Mouse (Mus musculus) left cerebral cortex, postnatal 14 days (tissue): ENCODE measurements around the gene Cdc42. TPM values are rescaled to one million over a fixed set of nuclear protein-coding genes. Genes with fewer than 3 reads are reported as not detected.

ENCODE experiments used
- DNase-seq, 2 experiments: peaks; one replicate each; pipeline ENCODE4 v3.0.0; 2021 to 2022; ENCODE audit warnings: low spot score in 2 of 2, mixed read lengths in 1 of 2
- intact Hi-C: fragments of 180-260 bp; cut with DNase I; formaldehyde crosslinking; loops from one replicate; pipeline ENCODE4 v1.15.1; 2025
- total RNA-seq, 2 experiments: library from RNA; stranded (reverse); gene quantifications; 2 replicates each; pipeline ENCODE4 v1.2.3; 2021

Cdc42 gene
- total RNA-seq, 2 experiments from 2014 or later: 412 to 432 TPM

DNA sequence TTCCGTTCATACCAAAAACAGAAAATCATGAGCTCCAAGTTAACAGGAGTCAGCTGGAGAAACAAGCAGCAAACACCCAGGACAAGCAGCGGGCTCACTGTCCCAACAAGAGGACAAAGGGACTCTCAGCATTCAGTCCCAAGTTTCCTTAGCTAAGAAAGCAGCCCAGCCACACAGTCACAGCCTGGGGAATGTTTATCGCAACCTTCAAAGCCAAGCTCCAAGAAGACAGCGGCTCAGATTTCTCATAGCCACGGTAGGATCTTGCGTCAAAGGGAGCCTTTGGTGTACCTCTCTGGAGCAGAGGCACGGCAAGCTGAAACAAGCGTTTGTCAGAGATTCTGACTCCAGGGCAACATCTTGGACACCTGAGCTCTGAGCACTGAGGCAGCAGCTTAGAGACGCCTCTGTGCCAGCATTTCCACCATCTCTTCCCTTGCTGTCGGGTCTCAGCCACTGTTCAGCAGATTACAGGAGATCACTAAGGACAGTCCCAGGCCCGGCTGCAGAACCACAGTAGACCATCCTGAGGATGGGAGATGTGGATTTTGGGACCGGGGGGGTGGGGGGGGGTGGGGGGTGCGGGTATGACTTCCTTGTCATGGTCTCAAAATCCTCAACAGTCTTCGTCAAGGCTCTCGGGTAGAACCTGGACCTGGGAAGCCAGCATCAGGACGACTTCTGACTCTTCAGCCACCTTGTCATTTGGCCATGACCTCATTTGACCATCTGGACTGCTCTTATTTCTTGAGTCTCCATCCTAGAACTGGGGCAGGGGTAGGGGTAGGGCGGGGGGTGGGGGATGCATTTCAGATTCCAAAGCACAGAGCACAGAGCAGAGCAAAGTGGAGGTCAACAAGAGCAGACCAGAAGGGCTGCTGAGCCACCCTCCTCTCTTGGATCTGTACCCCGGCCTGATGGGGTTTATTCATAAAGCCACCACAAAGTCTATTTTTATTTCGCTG, 18.1 kb upstream of the Cdc42 start:
- no peak for DNase-seq
- intact Hi-C loops: no loop called here

DNA sequence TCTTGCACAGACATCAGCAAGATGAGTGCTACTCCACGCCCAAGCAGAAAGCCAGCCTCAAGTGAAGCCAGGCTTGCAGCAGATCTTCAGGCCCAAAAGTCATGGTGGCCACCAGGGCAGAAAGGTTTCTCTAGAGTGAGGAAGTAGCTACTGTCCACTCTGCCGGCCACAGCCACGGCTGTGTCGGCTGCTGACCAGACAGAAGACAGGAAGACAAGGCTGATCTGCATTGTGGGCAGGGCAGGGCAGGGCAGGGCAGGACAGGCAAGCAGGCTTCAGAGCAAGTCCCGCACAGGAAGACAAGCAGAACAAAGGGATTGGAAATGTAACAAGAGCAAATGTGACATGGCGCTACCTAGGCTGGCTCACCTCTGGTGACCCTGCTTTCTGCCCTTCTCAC, 16.2 kb upstream of the Cdc42 start:
- DNase-seq: no peak
- intact Hi-C loops: no loop called here

DNA sequence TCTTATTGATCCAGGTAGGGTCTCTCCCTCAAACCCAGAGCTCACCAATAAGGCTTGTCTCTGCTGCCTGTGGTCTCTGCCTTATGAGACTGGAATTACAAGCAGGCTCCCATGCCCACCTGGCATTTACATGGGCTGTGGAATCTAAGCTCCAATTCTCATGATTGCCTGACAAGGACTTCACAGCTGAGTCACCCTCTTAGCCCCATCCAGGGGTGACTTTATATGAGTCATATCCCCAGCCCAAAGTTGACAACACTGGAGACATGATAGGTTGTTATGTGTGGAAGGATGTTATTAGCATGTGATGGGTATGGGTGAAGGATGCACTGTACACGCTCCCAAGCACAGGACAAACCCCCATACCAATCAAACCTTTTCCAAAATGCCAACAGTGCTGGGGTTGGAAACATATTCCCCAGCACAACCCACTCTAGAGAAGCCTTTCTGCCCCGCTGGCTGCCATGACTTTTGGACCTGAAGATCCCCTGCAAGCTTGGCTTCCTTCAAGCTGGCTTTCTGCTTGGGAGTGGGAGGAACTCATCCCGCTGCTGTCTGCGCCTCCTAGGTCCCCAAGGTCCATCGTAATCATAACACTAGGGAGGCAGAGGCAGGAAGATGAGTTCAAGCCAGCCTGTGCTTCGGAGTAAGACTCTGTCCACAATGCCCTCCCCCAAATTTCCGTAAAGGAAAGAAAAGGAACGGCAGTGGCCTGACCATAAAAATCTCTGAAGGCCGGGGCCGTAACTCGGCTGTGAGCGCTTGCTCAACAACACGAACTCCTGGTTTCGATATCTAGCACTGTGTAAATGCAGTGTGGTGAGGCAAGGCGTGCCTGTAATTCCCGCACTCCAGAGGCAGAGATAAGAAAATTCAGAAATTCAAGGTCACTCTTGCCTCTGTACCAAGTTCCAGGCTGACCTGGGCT, 14.3 kb upstream of the Cdc42 start:
- DNase-seq: no peak
- intact Hi-C loops: no loop called here

DNA sequence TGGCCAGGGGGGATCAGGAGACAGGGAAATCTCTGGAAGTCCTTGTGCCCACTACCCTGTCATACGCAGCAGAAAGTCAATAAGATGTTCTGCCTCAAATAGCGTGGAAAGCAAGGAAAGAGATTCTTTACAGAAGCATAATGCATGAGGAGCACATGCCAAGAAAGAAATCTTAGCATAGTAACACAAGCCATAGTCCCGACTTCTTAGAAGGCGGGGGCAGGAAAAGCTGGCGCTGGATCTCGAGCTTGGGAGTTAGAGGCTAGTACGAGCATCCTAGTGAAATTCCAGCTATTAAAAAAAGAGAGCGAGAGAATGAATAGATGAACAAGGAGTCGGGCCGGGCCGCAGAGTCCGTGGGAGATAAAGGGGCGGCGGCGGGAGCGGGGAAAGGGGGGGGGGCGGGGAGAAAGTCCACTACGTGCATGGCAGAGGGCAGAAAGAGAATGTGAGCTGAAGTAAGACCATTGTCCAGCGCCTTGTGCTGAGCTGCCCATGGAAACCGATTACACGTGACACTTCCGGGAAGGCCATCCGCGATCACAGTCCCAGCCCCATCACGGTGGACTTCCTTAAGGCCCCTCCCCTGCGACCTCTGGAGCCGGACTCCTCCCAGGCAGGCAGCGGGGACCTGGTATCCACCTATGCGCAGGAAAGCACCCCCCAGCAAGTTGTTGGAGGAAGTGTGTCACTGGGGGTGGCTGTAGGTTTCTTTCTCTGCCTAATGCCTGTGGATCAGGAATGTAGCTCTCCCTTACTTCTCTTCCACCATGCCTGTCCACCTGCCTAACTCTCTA, 12.6 kb upstream of the Cdc42 start:
- peak; percentile 55 to 76 for DNase-seq
- intact Hi-C loops: no loop called here

DNA sequence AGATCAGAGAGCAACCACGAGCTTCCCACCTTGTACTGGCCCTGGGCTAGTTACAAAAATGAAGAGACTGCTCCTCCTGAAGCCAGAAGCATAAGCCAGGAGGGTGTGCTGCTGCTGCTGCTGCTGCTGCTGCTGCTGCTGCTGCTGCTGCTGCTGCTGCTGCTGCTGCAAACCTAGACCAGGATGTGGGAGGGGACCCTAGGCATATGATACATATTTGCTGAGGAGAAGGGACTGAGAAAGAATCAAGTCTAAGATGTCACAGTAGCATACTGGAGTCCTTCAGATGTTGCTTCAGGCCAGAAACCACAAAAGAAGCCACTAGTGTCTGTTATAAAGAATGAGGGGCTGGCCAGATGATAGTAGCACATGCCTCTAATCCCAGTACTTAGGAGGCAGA, 10.7 kb upstream of the Cdc42 start:
- DNase-seq: no peak
- intact Hi-C loops: no loop called here

DNA sequence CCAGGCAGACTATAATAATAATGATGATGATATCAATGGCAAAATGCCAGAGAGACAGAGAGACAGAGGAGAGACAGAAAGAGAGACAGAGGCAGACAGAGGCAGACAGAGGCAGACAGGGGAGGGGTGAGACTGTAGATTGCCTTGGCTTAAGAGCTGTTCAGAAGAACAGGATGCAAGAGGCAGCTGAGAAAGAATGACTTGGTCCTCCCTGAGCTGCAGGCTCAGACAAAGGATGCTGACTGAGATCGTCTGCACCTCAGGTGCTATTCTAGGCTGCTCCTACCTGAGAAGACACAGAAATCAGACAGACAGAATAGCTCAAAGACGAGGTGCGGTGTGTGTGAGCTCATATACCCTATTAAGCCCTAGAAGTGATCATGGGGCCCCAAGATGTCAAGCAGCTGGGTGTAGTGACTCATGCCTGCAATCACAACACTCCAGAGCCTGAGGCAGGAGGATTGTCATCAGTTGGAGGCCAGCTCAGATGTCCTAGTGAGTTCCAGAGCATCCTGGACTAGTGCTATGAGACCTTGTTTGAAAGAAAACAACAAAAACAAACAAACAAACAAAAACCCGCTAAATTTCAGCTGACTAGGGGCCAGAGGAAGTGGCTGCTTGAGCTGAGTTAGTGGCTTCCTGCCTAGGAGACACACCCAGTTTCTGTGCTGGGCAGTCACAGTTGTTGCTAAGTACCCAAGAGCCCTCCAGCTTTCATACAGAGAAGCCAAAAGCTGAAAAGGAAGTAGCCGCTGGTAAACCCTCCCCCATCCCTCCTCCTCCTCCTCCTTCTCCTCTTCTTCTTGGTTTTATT, 10.0 kb upstream of the Cdc42 start:
- intact Hi-C loops: no loop called here
- peak; percentile 25 to 51 for DNase-seq

DNA sequence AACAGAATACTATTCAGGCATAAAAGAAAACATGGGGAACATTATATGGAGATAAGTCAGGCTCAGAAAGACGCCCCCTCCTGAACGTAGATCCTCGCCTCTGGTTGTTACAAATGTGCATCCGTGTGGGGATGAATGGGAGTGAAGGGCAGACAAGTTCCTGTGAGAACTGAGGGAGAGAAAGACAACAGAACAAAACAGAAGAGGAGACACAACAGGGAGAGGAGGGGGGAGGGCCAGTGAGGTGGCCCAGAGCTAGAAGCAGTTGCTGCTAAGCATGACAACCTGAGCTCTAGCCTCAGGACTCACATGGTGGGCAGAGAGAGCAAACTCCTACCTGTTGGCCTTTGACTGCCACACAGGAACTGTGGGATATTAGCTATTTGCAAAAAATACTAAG, 8.6 kb upstream of the Cdc42 start:
- DNase-seq: no peak
- intact Hi-C loops: no loop called here

DNA sequence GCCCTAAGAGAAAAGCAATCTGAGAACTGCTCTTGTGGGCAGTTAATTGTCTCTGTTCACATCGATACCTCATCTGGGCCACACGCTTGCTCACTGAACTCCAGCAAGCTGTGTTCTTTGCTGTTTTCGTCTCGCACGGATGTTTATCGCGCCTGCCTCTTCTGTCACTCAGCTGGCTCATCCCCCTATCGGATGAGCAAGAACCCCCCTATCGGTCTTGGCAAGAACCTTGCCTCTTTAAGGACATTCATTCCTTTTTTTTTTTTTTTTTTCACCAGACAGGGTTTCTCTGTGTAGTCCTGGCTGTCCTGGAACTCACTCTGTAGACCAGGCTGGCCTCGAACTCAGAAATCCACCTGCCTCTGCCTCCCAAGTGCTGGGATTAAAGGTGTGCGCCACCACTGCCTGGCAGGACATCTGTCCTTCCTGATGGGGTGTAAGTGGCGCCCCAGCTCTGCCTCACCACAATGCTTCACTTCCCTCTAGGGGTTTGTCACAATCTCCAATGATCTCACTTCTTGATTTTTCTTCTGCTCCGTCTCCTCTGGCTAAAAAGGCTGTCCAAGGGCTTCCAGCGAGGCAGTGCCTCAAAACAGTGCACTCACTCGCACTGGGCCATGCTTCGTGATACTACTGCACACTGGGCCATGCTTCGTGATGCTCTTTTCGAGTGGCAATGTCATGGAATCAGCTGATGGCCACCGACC, 8.0 kb upstream of the Cdc42 start:
- DNase-seq: no peak

DNA sequence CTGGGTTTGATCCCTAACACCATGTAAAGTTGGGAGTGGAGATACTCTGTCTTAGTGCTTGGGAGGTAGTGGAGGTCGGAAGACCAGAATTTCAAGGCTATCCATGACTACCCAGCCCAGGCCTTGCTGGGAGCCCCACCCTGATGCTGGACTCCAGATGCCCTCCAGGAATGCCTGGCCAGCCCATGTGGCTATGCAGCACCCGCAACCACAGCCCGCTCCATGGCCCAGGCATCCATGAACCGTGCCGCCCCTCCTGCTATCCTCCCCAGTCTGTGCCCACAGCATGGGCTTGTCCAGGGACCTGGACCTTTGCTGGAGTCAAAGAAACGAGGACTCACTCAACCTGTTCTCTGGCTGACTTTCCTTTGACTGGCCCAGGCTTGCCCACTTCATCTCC, 7.3 kb upstream of the Cdc42 start:
- DNase-seq: no peak
- intact Hi-C loops: no loop called here

More for the DNA sequence above, 8.0 kb upstream of the Cdc42 start:
- intact Hi-C loops: no loop called here

DNA sequence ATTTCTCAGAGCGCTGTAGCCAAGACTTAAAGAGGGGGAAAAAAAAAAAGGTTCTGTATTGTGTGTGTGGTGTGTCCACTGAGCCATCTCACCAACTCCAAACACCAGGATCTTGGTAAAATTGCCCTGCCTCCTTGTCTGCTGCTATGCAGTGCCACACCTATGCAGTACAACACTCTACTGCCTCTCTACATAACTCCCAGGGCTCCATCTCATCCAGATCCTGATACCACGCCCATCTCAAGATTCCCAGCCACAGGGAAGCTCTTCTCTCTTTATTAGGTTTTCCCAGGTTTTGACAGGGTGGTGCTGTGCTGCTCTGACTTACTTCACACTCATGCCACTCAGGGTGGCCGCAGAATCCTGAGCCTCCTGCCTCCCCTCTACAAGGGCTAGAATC, 3.5 kb upstream of the Cdc42 start:
- intact Hi-C loops: no loop called here
- no peak for DNase-seq

DNA sequence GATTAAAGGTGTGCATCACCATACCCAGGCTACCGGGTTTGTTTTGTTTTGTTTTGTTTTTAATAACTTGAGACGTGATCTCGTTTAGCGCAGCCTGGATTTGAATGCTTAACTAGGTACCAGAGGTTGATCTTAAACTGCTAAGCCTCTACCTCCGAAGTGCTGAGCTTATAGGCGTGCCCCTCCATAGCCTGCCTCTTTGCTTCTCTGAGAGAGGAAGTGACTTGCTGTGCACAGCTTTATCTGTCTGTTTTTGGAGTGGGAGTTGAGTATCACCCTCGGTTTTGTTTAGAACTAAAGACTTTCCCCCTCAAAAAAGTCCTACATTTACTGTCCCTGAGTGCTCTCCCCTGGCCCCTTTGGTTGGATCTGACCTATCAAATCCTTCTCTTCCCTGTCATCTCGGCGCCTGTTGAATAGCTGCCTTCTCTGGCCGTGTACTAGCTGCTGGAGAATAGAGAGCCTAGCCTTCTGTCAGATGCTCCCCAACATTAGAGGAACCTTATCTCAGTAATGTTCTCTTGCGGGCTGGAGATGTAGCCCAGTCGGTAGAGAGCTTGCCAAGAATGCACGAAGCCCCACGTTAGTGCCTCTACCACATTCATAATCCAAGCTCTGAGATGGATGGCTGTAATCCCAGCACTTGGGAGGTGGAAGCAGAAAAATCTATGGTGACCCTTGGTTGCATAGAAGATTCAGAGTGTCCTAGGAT, 927 bp upstream of the Cdc42 start:
- intact Hi-C loops: no loop called here
- DNase-seq: no peak

DNA sequence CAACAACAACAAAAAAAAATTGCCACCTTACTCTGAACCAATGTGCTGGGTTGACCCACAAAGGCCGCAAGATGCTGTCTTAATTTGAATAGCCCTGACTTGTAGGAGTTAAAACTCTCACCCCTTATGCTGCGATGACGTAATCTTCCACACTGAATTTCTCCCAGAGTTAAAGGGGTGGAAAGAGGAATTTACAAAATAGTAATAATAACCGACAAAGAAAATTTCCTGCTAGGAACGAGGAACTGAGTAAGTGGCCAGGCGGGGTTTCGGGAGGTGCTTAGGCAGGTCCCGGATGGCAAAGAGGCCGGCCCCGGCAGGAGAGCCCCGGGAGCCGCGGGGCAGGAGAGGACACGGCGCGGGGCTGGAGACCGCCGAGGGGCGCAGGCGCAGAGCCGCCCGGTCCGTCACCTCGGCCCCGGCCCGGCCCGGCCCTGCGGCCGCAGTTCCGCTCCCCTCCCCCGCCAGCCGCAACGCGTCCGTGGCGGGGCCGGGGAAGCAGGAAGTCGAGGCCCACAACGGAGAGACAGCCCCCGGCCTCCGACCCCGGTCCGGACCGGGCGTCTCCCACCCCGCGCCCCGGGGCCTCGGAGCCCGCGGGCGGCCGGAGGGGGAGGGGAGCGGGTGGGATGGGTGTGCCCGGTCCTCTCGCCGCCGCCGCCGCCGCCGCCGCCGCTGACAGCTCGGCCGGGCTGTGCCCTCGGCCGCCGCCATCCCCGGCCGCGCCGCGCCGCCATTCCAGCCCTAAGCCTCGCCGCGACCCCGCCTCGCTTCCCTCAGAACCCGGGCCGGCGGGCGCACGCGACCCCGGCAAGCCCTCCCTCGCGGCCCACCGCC, 628 bp downstream of the Cdc42 start:
- peak; percentile 45 to 49 for DNase-seq
- intact Hi-C loops: no loop called here

DNA sequence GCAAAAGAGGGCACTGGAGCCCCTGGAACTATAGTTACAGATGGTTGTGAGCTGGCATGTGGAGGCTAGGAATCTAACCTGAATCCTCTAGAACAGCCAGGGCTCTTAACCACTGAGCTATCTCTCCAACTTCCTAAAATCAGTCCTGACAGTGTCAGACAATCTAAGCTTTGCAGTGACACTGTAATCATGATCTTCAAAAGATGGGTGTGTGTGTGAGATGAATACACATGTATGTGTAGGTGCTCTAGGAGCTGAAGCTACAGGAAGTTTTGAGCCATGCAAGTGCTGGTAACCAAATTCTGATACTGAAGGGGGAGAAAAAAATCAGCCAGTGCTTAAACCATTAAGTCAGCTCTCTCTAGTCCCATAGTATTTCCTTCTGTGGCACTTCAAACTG, 6.9 kb downstream of the Cdc42 start:
- intact Hi-C loops: no loop called here
- DNase-seq: no peak

DNA sequence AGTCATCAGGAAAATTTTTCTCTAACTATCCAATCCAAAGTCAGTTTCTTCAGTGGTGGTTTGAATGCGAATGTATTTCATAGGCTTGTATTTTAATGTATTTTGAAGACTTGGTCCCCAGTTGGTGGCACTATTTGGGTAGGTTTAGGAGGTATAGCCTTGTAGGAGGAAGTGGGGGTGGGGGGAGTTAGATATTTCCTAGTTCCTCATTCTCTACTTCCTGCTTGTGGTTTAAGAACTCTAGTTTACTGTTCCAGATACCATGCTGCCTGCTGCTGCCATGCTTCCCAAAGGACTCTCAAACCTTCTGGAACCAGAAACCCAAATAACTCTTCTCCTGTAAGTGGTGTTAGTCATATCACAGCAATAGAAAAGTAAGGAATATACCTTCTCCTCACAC, 11.7 kb downstream of the Cdc42 start:
- intact Hi-C loops: no loop called here
- DNase-seq: no peak

DNA sequence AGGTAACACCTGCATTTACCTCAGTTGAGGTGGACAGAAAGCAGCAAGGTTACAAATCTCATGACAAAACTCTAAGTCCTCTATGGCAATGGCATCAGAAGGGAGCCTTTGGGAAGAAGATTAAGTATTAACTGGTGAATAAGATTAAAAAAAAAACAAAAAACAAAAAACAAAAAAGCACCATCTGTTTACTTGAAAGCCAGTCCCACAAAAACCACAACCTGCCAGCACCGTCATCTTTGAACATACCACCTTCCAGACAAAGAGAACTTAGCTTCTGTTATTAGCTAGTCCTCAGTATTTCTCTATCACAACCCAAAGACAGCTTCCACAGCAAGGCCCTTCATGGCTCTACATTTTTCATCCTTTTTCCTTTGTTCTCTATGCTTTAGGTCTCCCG, 12.4 kb downstream of the Cdc42 start:
- no peak for DNase-seq
- intact Hi-C loops: no loop called here

DNA sequence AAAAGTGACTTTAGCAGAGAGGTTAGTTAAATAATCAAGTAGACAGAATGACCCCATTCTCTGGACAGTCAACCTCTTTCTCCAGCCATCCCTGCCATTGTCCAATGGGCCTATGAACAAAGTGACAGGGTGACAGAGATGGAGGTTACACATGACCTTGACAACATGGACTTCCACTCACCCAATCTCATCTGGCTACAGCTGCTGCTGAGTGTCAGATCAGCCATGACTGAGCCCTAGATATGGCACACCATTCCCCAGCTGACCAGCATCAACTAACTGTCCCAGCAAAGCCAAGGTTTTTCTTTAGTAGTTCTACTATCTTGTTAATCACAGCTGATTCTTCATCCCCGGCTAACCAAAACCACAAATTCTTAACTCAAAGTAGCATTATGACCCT, 14.7 kb downstream of the Cdc42 start:
- intact Hi-C loops: no loop called here

DNA sequence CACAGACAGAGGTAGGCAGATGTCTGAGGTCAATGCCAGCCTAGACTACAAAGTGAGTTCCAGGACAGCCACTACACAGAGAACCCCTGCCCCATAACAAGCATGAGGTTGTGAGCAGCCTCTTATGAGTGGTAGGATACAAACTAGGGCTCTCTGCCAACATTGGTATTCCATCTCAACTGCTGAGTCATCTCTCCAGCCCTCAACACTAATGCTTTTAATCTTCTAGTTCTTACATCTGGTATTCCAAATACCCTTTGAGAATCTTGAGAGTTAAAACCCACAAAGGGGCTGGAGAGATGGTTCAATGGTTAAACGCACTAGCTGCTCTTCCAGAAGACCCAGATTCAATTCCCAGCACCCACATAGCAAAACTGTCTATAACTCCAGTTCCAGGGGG, 18.1 kb downstream of the Cdc42 start:
- intact Hi-C loops: no loop called here
- DNase-seq: no peak

More for the DNA sequence above, 14.7 kb downstream of the Cdc42 start:
- DNase-seq: no peak
